ENCODE assay signal across 26 mouse cellular contexts in the genomic region with DNA sequence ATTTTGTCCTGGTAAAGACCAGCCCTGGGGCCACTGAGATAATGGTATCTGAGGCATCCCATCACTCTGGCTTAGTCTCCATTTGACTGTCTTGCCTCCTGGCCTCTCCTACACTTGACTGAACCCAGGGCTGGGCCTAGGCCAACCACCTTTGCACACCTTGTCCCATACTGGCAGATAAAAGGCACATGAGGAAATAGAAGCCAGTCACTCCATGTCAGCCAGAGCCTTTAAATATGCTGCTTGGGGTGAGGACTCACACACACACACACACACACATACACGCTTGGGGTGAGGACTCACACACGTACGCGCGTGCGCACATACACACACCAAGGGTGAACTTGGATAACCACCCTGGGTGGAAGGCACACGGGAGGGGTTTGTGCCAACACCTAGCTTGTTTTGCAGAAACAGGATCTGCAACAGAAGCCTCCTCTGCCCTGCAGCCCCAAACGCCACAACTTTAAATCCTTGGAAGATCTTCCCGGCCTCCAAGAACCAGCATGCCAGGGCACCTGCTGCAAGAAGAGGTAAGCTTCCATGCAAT. TPM values are rescaled to one million over a fixed set of nuclear protein-coding genes. Genes with fewer than 3 reads are reported as not detected.
"Had no signal": no experiment of that assay in that cellular context is flagged by ENCODE, and none has a peak within 500 bp of the region (broad histone marks: within the 10 kb centered on the region; RNA-seq: fewer than 3 reads in every experiment).

Gene Scd3, plus strand, starts transcription at position 255 of the 550 bp plus-strand sequence.

- H3K4me3 ChIP-seq: liver, embryonic 15.5 days; lung, embryonic 15.5 days; megakaryocyte, embryonic 14.5 days; midbrain, embryonic 10.5 days; midbrain, embryonic 12.5 days; myocyte; neural tube, embryonic 13.5 days; neural tube, embryonic 15.5 days had no signal

- H3K4me1 ChIP-seq: liver, embryonic 15.5 days; lung, embryonic 15.5 days; midbrain, embryonic 10.5 days; midbrain, embryonic 12.5 days; neural tube, embryonic 13.5 days; neural tube, embryonic 15.5 days had no signal

- H3K27me3 ChIP-seq: liver, embryonic 15.5 days; lung, embryonic 15.5 days; midbrain, embryonic 12.5 days; neural tube, embryonic 13.5 days; neural tube, embryonic 15.5 days had no signal

- ATAC-seq: liver, postnatal 0 days; lung, postnatal 0 days; midbrain, embryonic 16.5 days had no signal

- DNase-seq: liver, postnatal 0 days; lung, adult 2 months; lung, postnatal 14 days; lung, postnatal 36 days; midbrain, embryonic 14.5 days; retina, postnatal 1 day; right cerebral cortex, adult 18-20 months; right cerebral cortex, postnatal 25 days; right cerebral cortex, postnatal 4 days; spleen, adult 18-20 months; thymus, adult 18-20 months; thymus, postnatal 25 days; thymus, postnatal 4 days had no signal

- H3K27ac ChIP-seq: liver, embryonic 15.5 days; lung, embryonic 15.5 days; macrophage; midbrain, embryonic 10.5 days; midbrain, embryonic 12.5 days; neural tube, embryonic 13.5 days; neural tube, embryonic 15.5 days had no signal

- H3K36me3 ChIP-seq: liver, embryonic 15.5 days; lung, embryonic 15.5 days; midbrain, embryonic 10.5 days; midbrain, embryonic 12.5 days; neural tube, embryonic 13.5 days; neural tube, embryonic 15.5 days had no signal

RNA-seq across cellular contexts. Expression of gene Scd3, which starts in this region (rescaled TPM):
- total RNA-seq: megakaryocyte progenitor cell, adult 5-6 weeks had no signal
- polyA plus RNA-seq: liver, embryonic 15.5 days; liver, postnatal 0 days; lung, adult 2 months; macrophage; small intestine, adult 2 months had no signal
